Mouse (Mus musculus): ENCODE data around the gene Fbxw16. TPM values are rescaled to one million over a fixed set of nuclear protein-coding genes. Genes with fewer than 3 reads are reported as not detected.

The Fbxw16 gene
- not detected in 2 replicates for polyA plus RNA-seq (2012; rRNA removed)

DNA sequence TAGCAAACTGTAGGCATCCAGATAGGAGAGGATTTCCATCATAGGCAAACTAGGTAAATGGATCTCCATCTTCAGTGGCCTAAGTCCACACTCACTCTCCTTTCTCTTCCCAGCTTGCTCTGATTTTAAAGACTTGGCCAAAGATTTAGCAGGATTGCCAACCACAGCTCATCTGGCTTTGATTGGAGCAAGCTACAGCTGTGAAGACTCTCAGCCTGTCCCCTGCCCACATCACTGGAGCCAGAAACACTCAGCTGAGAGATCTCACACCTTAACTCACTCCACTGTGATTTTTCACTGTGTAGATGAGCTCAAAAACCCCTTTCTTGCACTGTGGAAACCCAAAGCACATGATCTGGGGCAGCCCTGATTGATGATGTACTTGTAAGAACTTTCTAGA, at the start of gene Fbxw16:
Gene Fbxw16 (minus strand): TSS at position 101 of the 400 bp plus-strand sequence.

GRCm38 (mm10) chr9:109495775-109496174, 46.8 kb upstream of the Fbxw16 start, which contains the start of gene Fbxw19:
Gene Fbxw19, minus strand, starts transcription at chr9:109495875.

DNA sequence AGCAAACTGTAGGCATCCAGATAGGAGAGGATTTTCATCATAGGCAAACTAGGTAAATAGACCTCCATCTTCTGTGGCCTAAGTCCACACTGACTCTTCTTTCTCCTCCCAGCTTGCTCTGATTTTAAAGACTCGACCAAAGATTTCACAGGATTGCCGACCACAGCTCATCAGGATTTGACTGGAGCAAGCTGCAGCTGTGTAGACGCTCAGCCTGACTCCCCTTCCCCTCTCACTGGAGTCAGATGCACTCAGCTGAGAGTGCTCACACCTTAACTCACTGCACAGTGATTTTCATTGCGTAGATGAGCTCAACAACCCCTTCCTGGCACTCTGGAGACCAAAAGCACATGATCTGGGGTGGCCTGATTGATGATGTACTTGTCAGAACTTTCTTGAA, 44.7 kb downstream of the Fbxw16 start, which contains the start of gene Fbxw22:
Gene Fbxw22 (minus strand): TSS at position 101 of the 400 bp plus-strand sequence.

Other genes starting within 250 kb of the Fbxw16 start
- gene Fbxw20, start 214.4 kb downstream of the Fbxw16 start, polyA plus RNA-seq (2012; rRNA removed) = not detected in 2 replicates
- not detected in 2 replicates for gene Fbxw14, start 161.5 kb downstream of the Fbxw16 start, polyA plus RNA-seq (2012; rRNA removed)
- gene Fbxw28, start 109.5 kb downstream of the Fbxw16 start, polyA plus RNA-seq (2012; rRNA removed) = not detected in 2 replicates
- gene Fbxw22, start 44.8 kb downstream of the Fbxw16 start, polyA plus RNA-seq (2012; rRNA removed) = not detected in 2 replicates
- not detected in 2 replicates for gene Fbxw19, start 46.7 kb upstream of the Fbxw16 start, polyA plus RNA-seq (2012; rRNA removed)
- 0.09 and 0.20 TPM in 2 replicates for gene Fbxw15, start 119.1 kb upstream of the Fbxw16 start, polyA plus RNA-seq (2012; rRNA removed)
- 0.06 TPM in 1 of 2 replicates, not detected in the other for gene Fbxw24, start 176.9 kb upstream of the Fbxw16 start, polyA plus RNA-seq (2012; rRNA removed)
- 0.05 TPM in 1 of 2 replicates, not detected in the other for gene Fbxw25, start 215.5 kb upstream of the Fbxw16 start, polyA plus RNA-seq (2012; rRNA removed)